Mouse (Mus musculus): ENCODE measurements around the gene Chd9. TPM values are rescaled to one million over a fixed set of nuclear protein-coding genes. Genes with fewer than 3 reads are reported as not detected.

Gene Chd9
- polyA plus RNA-seq, 1 experiment: 0.03 TPM

DNA sequence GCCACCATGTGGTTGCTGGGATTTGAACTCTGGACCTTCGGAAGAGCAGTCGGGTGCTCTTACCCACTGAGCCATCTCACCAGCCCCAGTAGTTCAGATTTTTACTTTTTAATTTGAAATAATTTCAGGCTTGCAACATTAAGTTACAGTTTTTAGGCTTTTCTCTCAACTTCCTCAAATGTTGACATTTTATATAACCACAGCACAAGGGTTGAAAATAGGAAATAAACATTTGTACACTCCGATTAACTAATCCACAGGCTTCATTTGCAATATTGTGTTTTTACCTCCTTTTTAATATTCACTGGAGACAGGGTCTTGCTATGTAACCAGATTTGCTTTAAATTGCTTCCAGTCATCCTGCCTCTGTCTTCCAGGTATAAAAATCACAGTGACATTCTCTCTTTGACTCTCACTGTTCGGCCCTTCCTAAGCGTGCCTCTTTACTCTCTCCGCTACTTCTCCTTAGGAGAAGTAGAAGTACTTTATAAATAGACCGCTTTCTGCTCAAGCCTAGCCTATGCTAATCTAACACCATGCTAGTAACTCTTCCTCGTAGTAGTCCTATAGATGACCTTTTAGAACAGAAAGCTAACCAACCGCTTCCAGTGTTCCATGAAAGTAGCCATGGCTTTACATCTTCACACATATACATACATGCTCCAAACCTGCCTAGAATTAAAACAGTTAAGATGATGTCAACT lies 137.5 kb downstream of the Chd9 start:
- no peaks in the 10 kb centered on the region for H3K9me3 ChIP-seq (ENCODE audit: control insufficient read depth, low read length)
- TF ChIP-seq GATA1 (IDR thresholded peaks at IDR 0.05; ENCODE audit: low read length) (no peak), TAL1 (IDR thresholded peaks at IDR 0.05; ENCODE audit: low read length) (no peak)
- H3K4me3 ChIP-seq (replicated peaks): no peak overlapping the region
- H3K4me1 ChIP-seq (ENCODE audit: control insufficient read depth): no peaks in the 10 kb centered on the region; the same call in 1 of the 2 replicates
- peaks cover 3% of the 10 kb centered on the region for H3K36me3 ChIP-seq (ENCODE audit: control insufficient read depth)
- no peaks in the 10 kb centered on the region for H3K27me3 ChIP-seq (ENCODE audit: control insufficient read depth)

DNA sequence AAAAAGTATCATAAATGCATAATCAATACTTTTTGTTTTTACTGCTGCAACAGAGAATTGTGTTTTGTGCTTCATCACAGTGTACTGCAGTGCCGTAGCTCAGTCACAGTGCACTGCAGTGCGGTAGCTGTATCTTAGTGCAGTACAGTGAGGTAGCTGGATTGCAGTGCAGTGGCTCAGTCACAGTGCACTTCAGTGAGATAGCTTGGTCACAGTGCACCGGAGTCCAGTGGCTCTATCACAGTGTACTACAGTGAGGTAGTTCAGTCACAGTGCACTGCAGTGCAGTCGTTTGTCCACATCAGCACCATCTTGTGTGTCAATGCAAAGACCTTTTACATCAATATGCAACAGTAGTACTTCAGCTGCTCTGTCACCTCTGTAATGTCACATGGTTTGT lies 140.2 kb downstream of the Chd9 start:
- no peak for TF ChIP-seq GATA1 (IDR thresholded peaks at IDR 0.05; ENCODE audit: low read length)
- no peak for TF ChIP-seq TAL1 (IDR thresholded peaks at IDR 0.05; ENCODE audit: low read length)
- no peak overlapping the region for H3K4me3 ChIP-seq (replicated peaks)
- H3K36me3 ChIP-seq (ENCODE audit: control insufficient read depth): peaks cover 6% of the 10 kb centered on the region
- no peaks in the 10 kb centered on the region for H3K27me3 ChIP-seq (ENCODE audit: control insufficient read depth)
- H3K4me1 ChIP-seq (ENCODE audit: control insufficient read depth): no peaks in the 10 kb centered on the region; the same call in 1 of the 2 replicates
- H3K9me3 ChIP-seq (ENCODE audit: control insufficient read depth, low read length): no peaks in the 10 kb centered on the region

DNA sequence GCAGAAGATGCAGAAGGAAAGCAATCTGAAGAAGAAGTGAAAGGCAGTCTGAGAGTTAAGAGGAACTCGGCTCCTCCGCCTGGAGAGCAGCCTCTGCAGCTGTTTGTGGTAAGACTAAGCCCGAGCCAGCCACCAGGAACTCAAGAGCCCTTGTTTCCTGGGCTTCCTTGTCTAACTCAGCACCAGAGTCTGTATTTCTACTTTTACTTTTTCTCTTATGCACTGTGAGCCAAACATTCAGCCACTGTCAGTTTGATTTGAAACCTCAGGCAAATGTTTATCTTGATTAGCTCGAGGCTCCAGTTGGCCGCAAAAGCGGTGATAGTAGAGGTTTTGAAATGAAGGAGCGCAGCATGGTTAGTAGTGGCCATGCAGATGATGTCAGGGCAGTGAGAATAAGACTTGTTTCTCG lies 148.8 kb downstream of the Chd9 start:
- Histone ChIP-seq H3K4me1 (ENCODE audit: control insufficient read depth) (peaks cover 18% of the 10 kb centered on the region), H3K36me3 (ENCODE audit: control insufficient read depth) (peaks cover 28% of the 10 kb centered on the region), H3K9me3 (ENCODE audit: control insufficient read depth, low read length) (no peaks in the 10 kb centered on the region), H3K4me3 (replicated peaks) (no peak overlapping the region), H3K27me3 (ENCODE audit: control insufficient read depth) (no peaks in the 10 kb centered on the region)
- TF ChIP-seq GATA1 (IDR thresholded peaks at IDR 0.05; ENCODE audit: low read length) (no peak), TAL1 (IDR thresholded peaks at IDR 0.05; ENCODE audit: low read length) (no peak)

DNA sequence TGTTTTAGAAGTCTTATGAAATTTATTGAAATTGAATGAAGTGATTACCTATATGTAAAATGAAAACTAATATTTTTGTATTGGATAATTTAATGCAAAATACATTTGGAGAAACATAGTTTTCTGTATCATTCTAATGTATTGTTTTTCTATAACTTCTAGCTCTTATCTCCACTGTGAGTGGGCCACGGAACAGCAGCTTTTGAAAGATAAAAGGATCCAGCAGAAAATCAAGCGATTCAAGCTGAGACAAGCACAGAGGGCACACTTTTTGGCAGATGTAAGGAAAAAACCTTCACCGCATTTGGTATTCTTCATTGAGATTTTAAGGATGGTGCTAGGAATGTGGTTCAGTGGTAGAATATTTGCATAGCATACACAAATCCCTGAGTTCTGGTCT lies 150.6 kb downstream of the Chd9 start:
- Histone ChIP-seq H3K36me3 (ENCODE audit: control insufficient read depth) (peaks cover 34% of the 10 kb centered on the region), H3K4me1 (ENCODE audit: control insufficient read depth) (peaks cover 18% of the 10 kb centered on the region), H3K4me3 (replicated peaks) (no peak overlapping the region), H3K27me3 (ENCODE audit: control insufficient read depth) (no peaks in the 10 kb centered on the region), H3K9me3 (ENCODE audit: control insufficient read depth, low read length) (no peaks in the 10 kb centered on the region)
- TF ChIP-seq TAL1 (IDR thresholded peaks at IDR 0.05; ENCODE audit: low read length): no peak
- TF ChIP-seq GATA1 (IDR thresholded peaks at IDR 0.05; ENCODE audit: low read length): no peak

DNA sequence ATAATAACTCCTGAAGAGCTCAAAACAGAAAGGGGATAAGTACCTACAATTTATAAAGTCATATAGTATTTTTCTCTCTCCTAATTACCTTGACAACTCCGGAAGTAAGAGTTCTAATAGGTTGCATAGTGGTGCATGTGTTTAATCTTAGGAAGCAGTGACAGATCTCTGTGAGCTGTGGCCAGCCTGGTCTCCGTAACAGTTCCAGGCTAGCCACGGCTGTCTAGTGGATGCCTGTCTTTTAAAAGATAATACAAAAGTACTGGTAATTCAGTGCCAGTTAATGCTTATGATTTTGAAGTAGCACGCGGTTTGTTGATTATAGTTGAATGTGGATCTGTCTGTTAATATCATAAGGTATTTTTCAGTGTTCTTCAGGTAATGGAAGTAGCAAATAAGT lies 151.1 kb downstream of the Chd9 start:
- Histone ChIP-seq H3K36me3 (ENCODE audit: control insufficient read depth) (peaks cover 32% of the 10 kb centered on the region), H3K4me1 (ENCODE audit: control insufficient read depth) (peaks cover 18% of the 10 kb centered on the region), H3K27me3 (ENCODE audit: control insufficient read depth) (no peaks in the 10 kb centered on the region), H3K9me3 (ENCODE audit: control insufficient read depth, low read length) (no peaks in the 10 kb centered on the region), H3K4me3 (replicated peaks) (no peak overlapping the region)
- TF ChIP-seq TAL1 (IDR thresholded peaks at IDR 0.05; ENCODE audit: low read length): no peak
- TF ChIP-seq GATA1 (IDR thresholded peaks at IDR 0.05; ENCODE audit: low read length): no peak

DNA sequence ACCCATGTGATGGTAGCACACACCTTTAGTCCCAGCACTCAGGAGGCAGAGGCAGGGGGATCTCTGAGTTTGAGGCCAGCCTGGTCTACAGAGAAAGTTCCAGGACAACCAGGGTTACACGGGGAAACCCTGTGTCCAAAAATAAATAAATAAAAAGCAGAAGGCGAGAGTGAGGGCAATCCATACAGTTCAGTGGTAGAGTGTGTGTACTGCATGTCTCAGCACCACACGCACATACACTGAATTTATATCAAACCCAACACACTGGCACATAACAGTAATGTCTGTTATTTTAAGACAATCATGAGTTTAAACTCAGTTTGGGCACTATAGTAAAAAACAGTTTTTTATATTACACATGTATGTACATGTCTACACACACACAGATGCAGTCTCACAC lies 153.9 kb downstream of the Chd9 start:
- no peak overlapping the region for H3K4me3 ChIP-seq (replicated peaks)
- TF ChIP-seq TAL1 (IDR thresholded peaks at IDR 0.05; ENCODE audit: low read length): no peak
- no peak for TF ChIP-seq GATA1 (IDR thresholded peaks at IDR 0.05; ENCODE audit: low read length)
- peaks cover 15% of the 10 kb centered on the region for H3K4me1 ChIP-seq (ENCODE audit: control insufficient read depth)
- no peaks in the 10 kb centered on the region for H3K9me3 ChIP-seq (ENCODE audit: control insufficient read depth, low read length)
- peaks cover 30% of the 10 kb centered on the region for H3K36me3 ChIP-seq (ENCODE audit: control insufficient read depth)
- H3K27me3 ChIP-seq (ENCODE audit: control insufficient read depth): no peaks in the 10 kb centered on the region

DNA sequence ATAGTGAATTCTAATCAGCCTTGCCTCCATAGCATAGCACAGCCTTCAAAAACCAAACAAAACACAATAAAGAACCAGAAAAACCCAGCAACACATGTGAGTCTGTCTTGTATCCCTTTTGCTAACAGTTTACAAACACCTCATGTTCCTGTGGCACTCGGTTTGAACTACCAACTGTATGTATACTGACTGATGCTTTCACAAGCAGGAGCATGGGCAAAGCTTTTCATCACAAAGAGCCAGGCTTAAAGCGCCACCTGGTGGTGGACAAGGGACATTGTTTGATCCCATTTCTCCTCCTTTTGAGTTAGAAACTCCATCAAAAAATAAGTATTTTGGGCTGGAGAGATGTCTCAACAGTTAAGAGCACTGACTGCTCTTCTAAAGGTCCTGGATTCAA lies 191.6 kb downstream of the Chd9 start:
- Histone ChIP-seq H3K36me3 (ENCODE audit: control insufficient read depth) (peaks cover 48% of the 10 kb centered on the region), H3K4me3 (replicated peaks) (no peak overlapping the region), H3K4me1 (ENCODE audit: control insufficient read depth) (no peaks in the 10 kb centered on the region), H3K27me3 (ENCODE audit: control insufficient read depth) (no peaks in the 10 kb centered on the region), H3K9me3 (ENCODE audit: control insufficient read depth, low read length) (no peaks in the 10 kb centered on the region)
- TF ChIP-seq GATA1 (IDR thresholded peaks at IDR 0.05; ENCODE audit: low read length): no peak
- no peak for TF ChIP-seq TAL1 (IDR thresholded peaks at IDR 0.05; ENCODE audit: low read length)

DNA sequence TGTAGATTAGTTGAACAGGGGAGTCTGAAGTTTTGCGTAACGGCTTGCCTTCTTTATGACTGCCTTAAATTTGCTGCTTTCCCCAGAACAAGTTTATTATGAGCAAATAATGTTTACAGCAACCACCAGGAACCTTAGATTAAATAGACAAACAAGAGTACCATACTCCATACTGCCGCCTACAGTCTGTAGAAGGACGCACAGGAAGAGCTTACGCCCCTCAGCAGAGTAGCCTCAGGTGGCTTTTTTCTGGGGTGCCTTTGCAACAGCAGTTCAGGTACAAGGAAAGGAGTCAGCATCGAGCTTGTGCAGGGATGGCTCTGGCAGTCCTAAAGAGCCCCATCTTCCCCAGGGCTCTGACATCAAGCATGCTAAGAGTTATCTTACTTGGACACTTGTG lies 206.3 kb downstream of the Chd9 start:
- Histone ChIP-seq H3K27me3 (ENCODE audit: control insufficient read depth) (no peaks in the 10 kb centered on the region), H3K4me1 (ENCODE audit: control insufficient read depth) (no peaks in the 10 kb centered on the region), H3K4me3 (replicated peaks) (no peak overlapping the region), H3K36me3 (ENCODE audit: control insufficient read depth) (peaks cover 54% of the 10 kb centered on the region), H3K9me3 (ENCODE audit: control insufficient read depth, low read length) (no peaks in the 10 kb centered on the region)
- TF ChIP-seq GATA1 (IDR thresholded peaks at IDR 0.05; ENCODE audit: low read length) (no peak), TAL1 (IDR thresholded peaks at IDR 0.05; ENCODE audit: low read length) (no peak)

DNA sequence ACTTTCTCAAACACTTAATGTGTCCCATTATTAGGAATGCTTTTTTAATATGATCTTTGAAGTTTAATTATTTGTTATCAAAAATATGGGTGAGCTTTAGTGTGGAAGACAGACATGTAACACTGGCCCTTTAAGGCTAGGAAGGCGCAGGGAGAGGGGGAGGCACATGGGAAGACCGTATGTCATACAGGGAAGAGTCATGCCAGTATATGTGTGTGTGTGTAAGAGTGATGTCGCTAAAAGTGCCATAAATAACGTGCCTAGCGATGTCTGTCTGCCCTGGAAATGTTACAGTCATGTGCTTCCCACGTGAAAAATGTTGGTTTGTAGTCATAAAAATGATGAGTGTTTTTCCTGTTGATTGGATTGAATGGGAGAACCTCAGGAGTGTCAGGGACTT lies 208.8 kb downstream of the Chd9 start:
- H3K36me3 ChIP-seq (ENCODE audit: control insufficient read depth): peaks cover 59% of the 10 kb centered on the region
- TF ChIP-seq TAL1 (IDR thresholded peaks at IDR 0.05; ENCODE audit: low read length) (no peak), GATA1 (IDR thresholded peaks at IDR 0.05; ENCODE audit: low read length) (no peak)
- H3K27me3 ChIP-seq (ENCODE audit: control insufficient read depth): no peaks in the 10 kb centered on the region
- no peaks in the 10 kb centered on the region for H3K4me1 ChIP-seq (ENCODE audit: control insufficient read depth)
- no peaks in the 10 kb centered on the region for H3K9me3 ChIP-seq (ENCODE audit: control insufficient read depth, low read length)
- no peak overlapping the region for H3K4me3 ChIP-seq (replicated peaks)

DNA sequence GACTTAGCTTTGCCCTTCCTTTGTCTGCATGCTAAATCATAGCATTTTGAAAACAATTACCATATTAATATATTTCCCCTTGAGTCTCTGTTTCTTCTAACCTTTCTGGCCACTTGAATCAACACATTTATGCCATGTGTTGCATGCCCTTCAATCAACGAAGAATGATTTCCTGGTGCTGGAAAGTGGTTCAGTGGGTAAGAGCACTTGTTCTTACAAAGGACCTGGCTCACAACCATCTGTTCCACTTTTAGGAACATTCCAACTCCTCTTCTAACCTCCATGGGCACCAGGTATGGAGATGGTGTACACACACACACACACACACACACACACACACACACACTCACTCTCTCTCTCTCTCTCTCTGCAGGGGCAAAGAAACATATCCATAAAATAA lies 210.5 kb downstream of the Chd9 start:
- no peak overlapping the region for H3K4me3 ChIP-seq (replicated peaks)
- no peaks in the 10 kb centered on the region for H3K4me1 ChIP-seq (ENCODE audit: control insufficient read depth)
- no peak for TF ChIP-seq TAL1 (IDR thresholded peaks at IDR 0.05; ENCODE audit: low read length)
- no peak for TF ChIP-seq GATA1 (IDR thresholded peaks at IDR 0.05; ENCODE audit: low read length)
- peaks cover 64% of the 10 kb centered on the region for H3K36me3 ChIP-seq (ENCODE audit: control insufficient read depth)
- no peaks in the 10 kb centered on the region for H3K9me3 ChIP-seq (ENCODE audit: control insufficient read depth, low read length)
- H3K27me3 ChIP-seq (ENCODE audit: control insufficient read depth): no peaks in the 10 kb centered on the region

All from erythroblast, embryonic 14.5 days (primary cell).